Mouse (Mus musculus): ENCODE data around the gene Dcun1d4. TPM values are rescaled to one million over a fixed set of nuclear protein-coding genes. Genes with fewer than 3 reads are reported as not detected.

The Dcun1d4 gene
- polyA plus RNA-seq, 1 experiment from 2014 or later: 73.0 TPM

DNA sequence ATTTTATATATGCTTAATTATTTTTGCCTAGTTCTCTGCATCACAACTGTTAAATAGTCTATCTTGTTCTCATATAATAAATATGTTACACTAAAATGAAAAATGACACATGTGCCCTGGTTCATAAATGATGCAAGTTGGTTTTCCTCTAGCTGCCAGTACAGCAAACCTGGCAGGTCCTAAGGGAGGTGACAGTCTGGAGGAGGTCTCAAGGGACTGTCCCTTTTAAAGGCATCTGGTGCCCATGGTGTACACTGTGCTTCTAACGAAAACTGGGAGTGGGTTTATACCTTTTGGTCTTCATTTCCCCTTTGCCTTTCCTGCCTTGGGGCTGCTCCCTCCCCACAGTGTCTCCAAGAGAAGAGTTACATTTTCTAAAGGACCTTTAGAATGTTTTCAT, 51.4 kb downstream of the Dcun1d4 start:
- Histone ChIP-seq H3K9me3 (ENCODE audit: control insufficient read depth, low read length) (no peaks in the 10 kb centered on the region), H3K4me3 (ENCODE audit: low read depth, low read length) (no peak overlapping the region), H3K27me3 (ENCODE audit: control insufficient read depth, insufficient read depth, low read length) (no peaks in the 10 kb centered on the region), H3K4me2 (replicated peaks; ENCODE audit: low read depth, low read length) (no peak overlapping the region), H3K27ac (ENCODE audit: low read depth, low read length) (no peak overlapping the region), H3K4me1 (replicated peaks; ENCODE audit: control insufficient read depth, insufficient read depth, low read length) (no peaks in the 10 kb centered on the region), H3K9ac (ENCODE audit: low read depth, low read length) (no peak overlapping the region), H3K36me3 (ENCODE audit: control insufficient read depth, insufficient read depth, low read length) (peaks cover 4% of the 10 kb centered on the region; the same call in 1 of the 2 replicates)
- 80% methylated on average over 1 of the region's 1 CpGs for WGBS
- no peak for DNase-seq (ENCODE audit: low spot score)
- ATAC-seq (ENCODE audit: low FRiP score): no peak

DNA sequence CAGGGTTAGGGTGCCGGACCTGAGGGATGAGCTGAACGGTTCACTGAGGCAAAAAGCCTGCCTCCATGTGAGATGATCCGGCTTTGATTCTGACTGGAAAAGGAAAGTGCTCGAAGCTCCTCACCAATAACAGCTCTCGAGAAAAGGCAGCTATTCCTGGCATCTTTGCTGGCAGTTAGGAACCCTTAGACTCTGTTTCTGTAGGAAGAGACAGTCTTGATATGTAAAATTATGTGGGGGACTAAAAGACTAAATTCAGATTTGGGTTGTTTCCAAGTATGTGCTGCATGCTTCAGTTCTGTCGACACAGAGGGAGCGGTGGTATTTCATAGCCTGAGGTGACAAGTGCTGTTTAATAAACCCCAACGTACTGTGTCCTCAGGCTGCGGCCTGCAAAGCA, 52.1 kb downstream of the Dcun1d4 start:
- Histone ChIP-seq H3K27ac (ENCODE audit: low read depth, low read length) (no peak overlapping the region), H3K9ac (ENCODE audit: low read depth, low read length) (no peak overlapping the region), H3K9me3 (ENCODE audit: control insufficient read depth, low read length) (no peaks in the 10 kb centered on the region), H3K27me3 (ENCODE audit: control insufficient read depth, insufficient read depth, low read length) (no peaks in the 10 kb centered on the region), H3K36me3 (ENCODE audit: control insufficient read depth, insufficient read depth, low read length) (peaks cover 4% of the 10 kb centered on the region; the same call in 1 of the 2 replicates), H3K4me3 (ENCODE audit: low read depth, low read length) (no peak overlapping the region), H3K4me1 (replicated peaks; ENCODE audit: control insufficient read depth, insufficient read depth, low read length) (no peaks in the 10 kb centered on the region), H3K4me2 (replicated peaks; ENCODE audit: low read depth, low read length) (no peak overlapping the region)
- WGBS: 89% methylated on average over 9 of the region's 9 CpGs
- no peak for DNase-seq (ENCODE audit: low spot score)
- ATAC-seq (ENCODE audit: low FRiP score): no peak

DNA sequence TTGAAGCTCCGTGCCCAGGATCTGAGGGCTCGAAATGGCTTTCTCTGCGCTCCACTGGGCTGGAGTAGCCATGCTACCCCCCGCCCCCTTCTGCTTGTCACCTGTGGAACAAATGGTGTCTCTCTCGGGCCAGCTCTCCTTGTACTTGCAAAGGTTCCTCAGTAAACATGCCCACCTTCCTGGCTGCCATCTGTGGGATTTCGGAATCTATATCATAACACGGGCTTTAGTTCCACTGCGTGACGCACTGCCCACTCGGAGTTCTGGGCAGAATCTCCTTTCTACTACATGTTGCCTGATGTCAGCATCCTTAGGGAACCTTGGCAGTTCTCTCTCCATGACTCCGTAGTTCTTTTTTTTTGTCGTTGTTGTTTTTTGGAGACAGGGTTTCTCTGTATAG, 56.9 kb downstream of the Dcun1d4 start:
- H3K36me3 ChIP-seq (ENCODE audit: control insufficient read depth, insufficient read depth, low read length): 0 out of 2 replicates have a peak, but pooled peaks cover 4% of the 10 kb centered on the region
- ATAC-seq (ENCODE audit: low FRiP score): no peak
- WGBS: 91% methylated on average over 12 of the region's 12 CpGs

DNA sequence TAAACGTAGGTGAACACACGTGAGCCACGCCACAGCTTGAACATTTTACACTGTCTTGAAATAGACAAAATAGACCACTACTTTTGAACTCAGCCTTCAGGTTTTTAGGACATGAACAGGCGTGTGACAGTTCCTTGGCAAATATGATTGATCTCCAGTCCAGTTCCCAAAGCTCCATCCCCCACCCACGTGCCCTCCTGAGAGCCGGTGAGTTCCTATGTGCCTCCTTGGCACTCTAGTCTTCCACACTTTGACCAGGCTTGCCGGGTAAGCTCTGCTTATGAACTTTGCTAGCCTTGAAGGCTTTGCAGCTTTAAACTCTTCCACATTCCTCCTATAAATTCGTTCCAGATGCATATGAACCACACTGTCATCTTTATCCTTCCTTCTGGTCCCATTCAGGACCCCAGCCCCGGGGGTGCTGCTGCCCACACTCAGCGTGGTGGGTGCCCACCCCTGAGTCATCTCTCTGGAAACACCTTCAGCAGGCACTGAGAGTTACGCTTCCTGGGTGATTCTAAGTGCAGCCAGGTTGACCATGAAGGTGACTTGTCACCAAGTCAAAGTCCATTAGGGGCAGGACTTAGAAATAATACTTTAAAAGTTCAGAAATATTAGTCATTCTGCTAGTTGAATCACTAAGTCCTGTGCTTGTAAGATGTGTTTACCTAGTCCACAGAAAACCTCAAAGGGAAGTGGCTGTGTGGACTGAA, 57.9 kb downstream of the Dcun1d4 start:
- Histone ChIP-seq H3K27me3 (ENCODE audit: control insufficient read depth, insufficient read depth, low read length) (no peaks in the 10 kb centered on the region), H3K9me3 (ENCODE audit: control insufficient read depth, low read length) (no peaks in the 10 kb centered on the region), H3K4me1 (replicated peaks; ENCODE audit: control insufficient read depth, insufficient read depth, low read length) (no peaks in the 10 kb centered on the region), H3K27ac (ENCODE audit: low read depth, low read length) (no peak overlapping the region), H3K36me3 (ENCODE audit: control insufficient read depth, insufficient read depth, low read length) (0 out of 2 replicates have a peak, but pooled peaks cover 4% of the 10 kb centered on the region), H3K4me2 (replicated peaks; ENCODE audit: low read depth, low read length) (no peak overlapping the region), H3K4me3 (ENCODE audit: low read depth, low read length) (no peak overlapping the region), H3K9ac (ENCODE audit: low read depth, low read length) (no peak overlapping the region)
- no peak for DNase-seq (ENCODE audit: low spot score)
- 88% methylated on average over 11 of the region's 11 CpGs for WGBS
- no peak for ATAC-seq (ENCODE audit: low FRiP score)

More for the DNA sequence above, 56.9 kb downstream of the Dcun1d4 start:
- no peak overlapping the region for H3K27ac ChIP-seq (ENCODE audit: low read depth, low read length)
- no peaks in the 10 kb centered on the region for H3K9me3 ChIP-seq (ENCODE audit: control insufficient read depth, low read length)
- H3K4me1 ChIP-seq (replicated peaks; ENCODE audit: control insufficient read depth, insufficient read depth, low read length): no peaks in the 10 kb centered on the region
- no peak overlapping the region for H3K9ac ChIP-seq (ENCODE audit: low read depth, low read length)
- H3K4me3 ChIP-seq (ENCODE audit: low read depth, low read length): no peak overlapping the region
- DNase-seq (ENCODE audit: low spot score): no peak
- H3K27me3 ChIP-seq (ENCODE audit: control insufficient read depth, insufficient read depth, low read length): no peaks in the 10 kb centered on the region
- no peak overlapping the region for H3K4me2 ChIP-seq (replicated peaks; ENCODE audit: low read depth, low read length)

DNA sequence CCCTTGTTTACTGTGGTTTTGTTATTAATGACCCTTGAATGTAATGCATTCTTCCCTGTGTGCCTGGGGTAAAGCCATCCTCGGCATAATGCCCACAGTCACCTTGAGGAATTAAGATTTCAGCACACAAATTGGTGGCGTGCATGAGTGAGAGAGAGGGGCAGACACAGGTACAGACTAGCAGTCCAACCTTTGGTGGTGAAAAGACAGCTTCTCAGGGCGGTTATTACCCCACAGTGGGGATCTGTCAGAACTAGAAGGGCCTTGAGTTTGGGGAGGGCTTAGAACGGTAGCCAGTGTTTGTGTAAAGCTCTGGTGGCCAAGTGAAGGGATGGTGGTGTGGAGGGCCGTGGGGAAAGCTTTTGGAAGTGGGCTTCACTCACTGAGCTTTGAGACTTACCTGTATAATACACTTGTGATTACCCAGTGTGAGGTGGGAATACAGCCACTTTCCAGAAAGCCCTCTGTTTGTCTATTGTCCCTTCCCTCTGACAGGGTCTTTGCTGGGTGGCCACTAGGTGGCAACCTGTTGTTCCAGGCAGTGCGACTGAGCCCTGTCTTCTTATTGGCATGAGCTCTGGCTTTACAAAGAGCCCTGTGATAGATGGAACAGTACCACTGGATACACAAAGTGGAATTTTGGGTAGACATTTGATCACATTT, 59.2 kb downstream of the Dcun1d4 start:
- ATAC-seq (ENCODE audit: low FRiP score) (peak; percentile 57; the same call in 1 of the 2 replicates), DNase-seq (ENCODE audit: low spot score) (peak; percentile 67)
- WGBS: 60% methylated on average over 6 of the region's 6 CpGs
- Histone ChIP-seq H3K27me3 (ENCODE audit: control insufficient read depth, insufficient read depth, low read length) (no peaks in the 10 kb centered on the region), H3K4me2 (replicated peaks; ENCODE audit: low read depth, low read length) (no peak overlapping the region), H3K9ac (ENCODE audit: low read depth, low read length) (no peak overlapping the region), H3K27ac (ENCODE audit: low read depth, low read length) (no peak overlapping the region), H3K36me3 (ENCODE audit: control insufficient read depth, insufficient read depth, low read length) (no peaks in the 10 kb centered on the region), H3K9me3 (ENCODE audit: control insufficient read depth, low read length) (no peaks in the 10 kb centered on the region), H3K4me1 (replicated peaks; ENCODE audit: control insufficient read depth, insufficient read depth, low read length) (no peaks in the 10 kb centered on the region), H3K4me3 (ENCODE audit: low read depth, low read length) (no peak overlapping the region)

DNA sequence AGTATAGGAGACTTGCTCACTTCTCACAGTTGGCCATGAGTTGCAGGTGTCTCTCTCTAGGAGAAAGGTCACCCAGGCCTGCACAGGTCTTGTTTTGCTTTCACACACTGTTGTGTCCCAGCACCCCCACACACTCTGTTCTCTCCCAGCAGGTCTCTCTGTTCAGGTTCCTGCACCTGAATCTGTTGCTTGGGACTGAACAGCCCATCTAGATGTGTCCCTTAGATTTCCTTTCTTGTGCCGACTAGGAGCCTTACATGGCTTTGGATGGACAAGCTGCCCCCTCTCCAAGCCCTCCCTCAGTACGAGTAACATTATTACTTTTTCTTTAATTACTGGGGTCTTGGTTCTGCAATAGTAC, 59.7 kb downstream of the Dcun1d4 start:
- H3K4me3 ChIP-seq (ENCODE audit: low read depth, low read length): no peak overlapping the region
- no peak overlapping the region for H3K27ac ChIP-seq (ENCODE audit: low read depth, low read length)
- 92% methylated on average over 2 of the region's 2 CpGs for WGBS
- no peaks in the 10 kb centered on the region for H3K27me3 ChIP-seq (ENCODE audit: control insufficient read depth, insufficient read depth, low read length)
- H3K4me1 ChIP-seq (replicated peaks; ENCODE audit: control insufficient read depth, insufficient read depth, low read length): no peaks in the 10 kb centered on the region
- no peaks in the 10 kb centered on the region for H3K9me3 ChIP-seq (ENCODE audit: control insufficient read depth, low read length)
- no peak for DNase-seq (ENCODE audit: low spot score)
- no peak for ATAC-seq (ENCODE audit: low FRiP score)
- H3K4me2 ChIP-seq (replicated peaks; ENCODE audit: low read depth, low read length): no peak overlapping the region
- H3K36me3 ChIP-seq (ENCODE audit: control insufficient read depth, insufficient read depth, low read length): no peaks in the 10 kb centered on the region
- no peak overlapping the region for H3K9ac ChIP-seq (ENCODE audit: low read depth, low read length)

DNA sequence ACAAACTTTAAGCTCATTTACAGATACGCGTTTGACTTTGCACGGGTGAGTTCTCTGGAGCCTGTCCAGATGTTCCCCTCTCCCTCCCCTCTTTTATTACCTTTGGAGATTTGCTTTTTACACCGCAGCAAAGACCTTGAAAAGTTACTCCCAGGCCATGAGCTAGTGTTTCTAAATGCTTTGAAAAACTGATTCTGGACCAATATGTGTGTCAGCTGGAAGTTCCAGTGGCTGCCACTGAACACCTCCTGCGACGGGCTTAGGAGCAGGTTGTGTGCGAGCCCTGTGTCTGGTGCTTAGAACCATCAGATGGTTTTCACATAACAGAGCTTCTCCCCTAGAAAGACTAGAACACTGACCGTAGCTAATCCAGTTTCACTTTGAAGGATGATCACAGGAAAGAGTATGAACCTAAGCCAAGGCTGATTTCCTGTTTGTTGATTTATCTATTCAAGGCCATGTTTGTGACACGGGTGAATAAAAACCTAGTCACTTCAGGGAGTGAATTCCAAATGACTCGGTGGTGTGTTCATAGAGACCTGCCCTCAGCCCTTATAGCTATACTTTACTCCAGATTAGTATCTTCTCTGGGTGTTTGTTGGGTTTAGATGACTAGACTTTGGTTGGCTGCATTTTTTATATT, 63.4 kb downstream of the Dcun1d4 start:
- DNase-seq (ENCODE audit: low spot score): no peak
- no peaks in the 10 kb centered on the region for H3K9me3 ChIP-seq (ENCODE audit: control insufficient read depth, low read length)
- no peak overlapping the region for H3K4me3 ChIP-seq (ENCODE audit: low read depth, low read length)
- no peaks in the 10 kb centered on the region for H3K27me3 ChIP-seq (ENCODE audit: control insufficient read depth, insufficient read depth, low read length)
- no peaks in the 10 kb centered on the region for H3K4me1 ChIP-seq (replicated peaks; ENCODE audit: control insufficient read depth, insufficient read depth, low read length)
- no peak overlapping the region for H3K4me2 ChIP-seq (replicated peaks; ENCODE audit: low read depth, low read length)
- no peak for ATAC-seq (ENCODE audit: low FRiP score)
- no peak overlapping the region for H3K9ac ChIP-seq (ENCODE audit: low read depth, low read length)
- no peak overlapping the region for H3K27ac ChIP-seq (ENCODE audit: low read depth, low read length)
- no peaks in the 10 kb centered on the region for H3K36me3 ChIP-seq (ENCODE audit: control insufficient read depth, insufficient read depth, low read length)
- WGBS: 85% methylated on average over 10 of the region's 10 CpGs

DNA sequence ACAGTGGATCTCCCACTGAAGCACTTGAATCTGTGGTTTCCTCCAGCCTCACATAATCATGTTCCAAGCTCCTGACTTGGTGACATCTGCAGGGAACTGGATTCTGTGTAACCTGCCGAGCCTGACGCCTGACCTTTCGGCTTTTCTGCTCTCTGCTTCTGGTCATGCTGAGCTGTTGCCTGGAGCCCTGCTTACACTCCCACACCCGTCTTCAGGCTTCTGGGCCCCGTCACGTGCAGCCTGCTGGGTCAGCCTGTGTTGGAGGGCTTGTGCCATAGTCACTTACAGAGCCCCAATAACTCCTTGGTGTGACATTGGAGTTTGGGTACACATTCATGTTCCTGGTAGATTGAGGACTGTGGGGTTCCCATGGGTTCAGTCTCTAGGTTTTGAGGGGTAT, 64.8 kb downstream of the Dcun1d4 start:
- Histone ChIP-seq H3K27me3 (ENCODE audit: control insufficient read depth, insufficient read depth, low read length) (no peaks in the 10 kb centered on the region), H3K36me3 (ENCODE audit: control insufficient read depth, insufficient read depth, low read length) (no peaks in the 10 kb centered on the region), H3K9me3 (ENCODE audit: control insufficient read depth, low read length) (no peaks in the 10 kb centered on the region), H3K4me2 (replicated peaks; ENCODE audit: low read depth, low read length) (no peak overlapping the region), H3K4me3 (ENCODE audit: low read depth, low read length) (no peak overlapping the region), H3K27ac (ENCODE audit: low read depth, low read length) (no peak overlapping the region), H3K9ac (ENCODE audit: low read depth, low read length) (no peak overlapping the region), H3K4me1 (replicated peaks; ENCODE audit: control insufficient read depth, insufficient read depth, low read length) (no peaks in the 10 kb centered on the region)
- no peak for DNase-seq (ENCODE audit: low spot score)
- 52% methylated on average over 6 of the region's 6 CpGs for WGBS
- ATAC-seq (ENCODE audit: low FRiP score): no peak

Measured in hindbrain, embryonic 11.5 days (tissue).